Mouse (Mus musculus): ENCODE data around the gene Bicc1.

DNA sequence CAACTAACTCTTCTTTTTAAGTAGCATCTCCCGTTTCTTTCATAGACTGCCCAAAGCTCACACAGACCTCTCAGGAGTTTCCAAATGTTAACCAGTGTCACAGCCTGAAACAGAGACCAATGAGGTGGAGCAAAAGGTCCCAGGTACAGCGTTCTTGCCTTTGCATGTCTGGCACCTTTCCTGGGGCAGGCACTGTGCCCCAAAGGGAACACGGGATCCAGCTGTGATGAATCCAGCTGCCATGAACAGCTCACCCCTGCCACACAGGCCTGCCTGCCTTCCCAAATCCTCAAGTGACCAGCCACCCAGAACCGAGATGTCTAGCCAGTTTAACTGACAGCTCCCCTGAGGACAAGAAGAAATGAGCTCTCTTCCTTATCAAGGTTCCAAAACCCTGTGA, 36.1 kb downstream of the Bicc1 start:
- TF ChIP-seq CTCF (conservative IDR thresholded peaks at IDR 0.05; ENCODE audit: low read length): no peak
- TF ChIP-seq POU5F1 (IDR thresholded peaks at IDR 0.05; ENCODE audit: borderline replicate concordance, low read length): no peak
- TF ChIP-seq NANOG (IDR thresholded peaks at IDR 0.05; ENCODE audit: borderline replicate concordance, low read length): no peak

Data from E14TG2a.4 (cell line).